Mouse (Mus musculus): Measurements from ENCODE around the gene Gm20388.
A peak's percentile ranks its signal among the peaks of the same experiment; 100 is the strongest.
"Not testable (repeated sequence)": the region's sequence is repeated elsewhere in the genome, so short reads cannot be mapped to it uniquely, and the experiment has no call there.

The Gm20388 gene

GRCm38 (mm10) chr8:123381711-123382110 is 3471.1 kb downstream of the Gm20388 start:
- no peak for DNase-seq (ENCODE audit: low spot score)

GRCm38 (mm10) chr8:123382516-123382915 is 3471.9 kb downstream of the Gm20388 start:
- DNase-seq (ENCODE audit: low spot score), result no peak

DNA sequence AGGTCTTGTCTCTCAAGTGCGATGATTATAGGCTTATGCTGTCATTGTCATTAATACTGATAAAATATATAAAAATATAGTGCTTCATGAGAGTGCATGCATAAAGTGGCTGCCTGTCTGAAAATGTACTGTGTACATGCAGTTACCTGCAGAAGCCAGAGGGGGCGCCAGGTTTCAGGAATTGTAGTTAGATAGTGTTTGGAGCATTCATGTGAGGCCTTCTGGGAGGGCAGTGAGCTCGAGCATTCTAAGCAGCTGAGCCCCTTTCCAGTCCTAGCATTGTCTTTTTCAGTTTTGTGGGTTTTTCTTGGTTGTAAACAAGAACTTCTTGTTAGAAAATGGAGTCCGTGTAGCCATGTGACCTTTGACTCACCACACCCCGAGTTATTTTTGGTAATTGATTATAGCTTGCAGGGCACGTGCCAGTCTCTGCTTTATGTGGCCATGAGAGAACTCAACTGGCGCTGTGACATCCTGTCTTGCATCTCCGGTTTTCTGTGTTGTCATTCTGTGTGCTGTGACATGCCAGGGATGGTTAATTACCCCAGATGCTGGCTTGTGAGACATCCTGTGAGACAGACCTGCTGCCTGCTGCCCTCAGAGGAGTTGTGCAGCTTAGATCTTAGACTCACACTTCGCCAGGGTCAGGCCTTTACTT is 3474.4 kb downstream of the Gm20388 start:
- no peak for DNase-seq (ENCODE audit: low spot score)

- no peak for DNase-seq (ENCODE audit: low spot score)
Measured at GRCm38 (mm10) chr8:123387041-123387440, 3476.4 kb downstream of the Gm20388 start.

- no peak for DNase-seq (ENCODE audit: low spot score)
Measured at GRCm38 (mm10) chr8:123387801-123388200, 3477.2 kb downstream of the Gm20388 start.

- no peak for DNase-seq (ENCODE audit: low spot score)
Measured at GRCm38 (mm10) chr8:123389026-123389425, 3478.4 kb downstream of the Gm20388 start.

DNA sequence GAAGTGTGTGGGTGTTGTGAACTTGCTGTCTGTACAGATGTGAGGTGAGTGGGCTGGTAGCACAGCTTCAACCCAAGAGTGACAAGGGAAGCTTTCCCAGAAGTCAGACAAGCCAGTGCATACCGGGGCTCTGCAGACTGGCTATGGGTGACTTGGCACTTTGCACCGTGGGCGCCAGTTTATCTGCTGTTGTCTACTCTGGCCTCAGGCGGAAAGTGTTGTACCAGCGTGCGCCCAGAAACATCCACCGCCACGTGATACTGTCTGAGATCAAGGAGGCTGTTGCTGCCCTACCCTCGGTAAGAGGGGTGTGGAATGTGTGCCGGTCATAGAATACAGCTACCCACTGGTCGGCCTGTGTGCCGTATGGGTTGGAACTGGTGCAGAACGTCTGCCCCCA is 3487.7 kb downstream of the Gm20388 start:
- no peak for DNase-seq (ENCODE audit: low spot score)

DNA sequence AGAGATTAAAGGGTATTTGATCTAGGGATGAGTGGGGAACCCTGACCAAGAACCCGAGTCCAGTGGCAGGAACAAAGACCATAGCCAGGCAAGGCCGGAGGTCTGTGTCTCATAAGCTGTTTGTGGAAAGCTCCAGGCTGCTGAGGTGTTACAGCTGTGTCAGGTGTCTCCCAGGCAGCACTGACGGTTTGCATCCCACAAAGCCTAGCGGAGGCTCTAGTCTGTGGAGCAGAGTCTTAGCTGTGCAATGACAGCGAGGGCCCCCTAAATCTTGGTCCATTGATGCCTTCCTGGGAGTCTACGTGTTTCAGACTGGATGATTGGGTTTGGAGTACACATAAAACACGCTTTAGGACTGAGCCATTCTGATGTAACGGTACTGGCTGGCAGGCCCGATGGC is 3491.3 kb downstream of the Gm20388 start:
- DNase-seq (ENCODE audit: low spot score), result no peak

GRCm38 (mm10) chr8:123402730-123403326 is 3492.2 kb downstream of the Gm20388 start:
- no peak for DNase-seq (ENCODE audit: low spot score)

DNA sequence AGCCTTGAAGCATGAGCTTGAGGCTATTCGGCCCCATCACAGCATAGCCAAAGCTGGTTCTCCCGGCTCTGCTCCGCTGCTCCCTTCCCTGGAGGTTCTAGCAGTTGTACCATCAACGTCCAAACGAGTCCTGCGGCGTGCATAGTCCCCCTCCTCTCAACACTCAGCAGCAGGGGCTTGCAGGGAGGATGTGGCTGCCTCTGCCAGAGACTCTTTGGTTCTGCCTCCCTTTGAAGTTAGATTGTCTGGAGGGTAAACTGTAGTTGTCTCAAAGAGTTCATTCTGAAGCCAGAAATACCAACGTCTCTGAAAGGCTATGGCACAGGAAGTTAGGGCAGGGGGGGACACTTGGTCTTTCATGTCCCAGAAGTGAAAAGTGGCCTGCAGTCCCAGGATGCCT is 3493.9 kb downstream of the Gm20388 start:
- no peak for DNase-seq (ENCODE audit: low spot score)

DNA sequence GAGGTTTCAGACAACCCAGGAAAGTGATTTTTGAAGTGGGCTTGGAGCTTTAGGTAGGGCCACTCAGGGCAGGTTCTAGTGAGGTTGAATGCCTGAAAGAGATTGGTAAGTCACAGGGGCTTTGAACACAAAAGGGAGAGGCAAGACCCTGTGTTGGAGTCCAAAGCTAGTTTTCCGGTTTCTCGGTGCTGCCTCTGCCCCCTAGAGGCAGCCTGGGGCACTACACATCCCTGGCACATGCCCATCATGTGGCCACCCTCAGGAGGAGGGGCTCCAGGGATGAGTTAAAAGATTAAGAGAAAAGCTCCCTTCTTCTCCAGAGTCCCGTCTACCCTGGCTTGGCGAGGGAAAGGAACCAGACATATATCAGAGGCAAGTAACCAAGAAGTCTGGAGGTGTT is 3496.1 kb downstream of the Gm20388 start, which contains the start of gene Mc1r:
Mc1r (plus strand) TSS at position 322 of the 400 bp plus-strand sequence.
- DNase-seq (ENCODE audit: low spot score), result peak; percentile 75

GRCm38 (mm10) chr8:123407612-123408011 is 3497.0 kb downstream of the Gm20388 start:
- no peak for DNase-seq (ENCODE audit: low spot score)

DNA sequence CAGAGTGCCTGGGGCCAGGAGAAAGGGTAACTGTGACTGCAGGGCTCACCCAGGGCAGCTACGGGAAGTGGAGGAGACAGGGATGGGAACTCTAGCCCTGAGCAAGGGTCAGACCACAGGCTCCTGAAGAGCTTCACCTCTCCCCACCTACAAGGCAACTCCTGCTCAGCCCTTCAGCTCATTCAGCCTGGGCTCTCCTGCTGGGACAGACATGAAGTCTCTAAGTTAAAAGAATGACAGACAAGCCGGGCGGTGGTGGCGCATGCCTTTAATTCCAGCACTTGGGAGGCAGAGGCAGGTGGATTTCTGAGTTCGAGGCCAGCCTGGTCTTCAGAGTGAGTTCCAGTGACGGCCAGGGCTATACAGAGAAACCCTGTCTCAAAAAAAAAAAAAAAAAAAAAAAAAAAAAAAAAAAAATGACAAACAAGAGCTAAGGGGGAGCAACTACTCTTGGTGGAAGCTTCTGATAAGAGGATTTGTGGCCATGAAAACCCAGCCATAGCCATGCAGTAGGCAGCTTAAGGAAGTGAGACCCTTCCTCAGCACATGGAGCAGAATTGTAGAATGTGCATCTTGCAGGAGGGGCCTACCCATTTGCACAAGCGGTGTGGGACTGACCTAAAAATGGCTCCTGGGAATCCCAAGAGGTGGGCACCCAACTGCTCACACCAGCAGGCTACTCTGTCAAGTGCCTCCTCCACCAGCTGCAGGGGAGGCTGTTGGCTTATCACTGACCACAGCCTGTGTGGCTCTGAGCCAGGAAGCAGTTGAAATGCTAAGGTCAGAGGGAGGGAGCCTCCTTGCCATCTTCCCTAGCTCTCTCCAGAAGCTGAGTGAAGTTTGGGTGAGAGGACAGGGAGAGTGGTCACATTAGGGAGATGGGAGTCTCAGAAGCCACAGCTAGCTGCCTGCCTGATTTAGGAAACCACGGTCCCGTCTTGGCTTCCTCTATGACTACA is 3498.2 kb downstream of the Gm20388 start:
- no peak for DNase-seq (ENCODE audit: low spot score)

GRCm38 (mm10) chr8:123410049-123410587 is 3499.5 kb downstream of the Gm20388 start:
- DNase-seq (ENCODE audit: low spot score), result peak; percentile 46

- no peak for DNase-seq (ENCODE audit: low spot score)
Measured at GRCm38 (mm10) chr8:123410788-123411187, 3500.1 kb downstream of the Gm20388 start.

DNA sequence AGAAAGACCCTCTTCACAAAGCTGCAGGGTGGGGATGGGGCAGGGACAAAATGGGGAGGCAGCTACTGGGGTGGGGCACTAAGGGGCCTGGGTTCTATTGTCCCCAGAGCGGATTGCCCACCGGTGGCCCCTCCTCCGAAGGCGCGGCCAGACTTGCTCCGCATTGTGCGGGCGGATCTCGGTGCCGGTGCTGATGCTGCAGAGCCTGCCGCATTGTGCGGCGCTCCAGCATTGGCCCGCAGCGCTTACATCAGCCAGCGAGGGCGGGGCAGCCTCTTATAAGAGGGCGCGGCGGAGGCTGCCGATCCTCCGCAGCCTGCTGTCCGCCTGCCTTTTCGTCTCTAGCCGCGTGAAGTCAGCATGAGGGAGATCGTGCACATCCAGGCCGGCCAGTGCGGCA is 3500.6 kb downstream of the Gm20388 start, which contains the start of gene Tubb3:
Tubb3 (plus strand) TSS at position 179 of the 400 bp plus-strand sequence.
- DNase-seq (ENCODE audit: low spot score), result peak; percentile 92

- DNase-seq (ENCODE audit: low spot score), result no peak
Measured at GRCm38 (mm10) chr8:123411781-123412327, 3501.2 kb downstream of the Gm20388 start.

- DNase-seq (ENCODE audit: low spot score), result peak; percentile 70
Measured at GRCm38 (mm10) chr8:123412560-123413170, 3502.0 kb downstream of the Gm20388 start.

DNA sequence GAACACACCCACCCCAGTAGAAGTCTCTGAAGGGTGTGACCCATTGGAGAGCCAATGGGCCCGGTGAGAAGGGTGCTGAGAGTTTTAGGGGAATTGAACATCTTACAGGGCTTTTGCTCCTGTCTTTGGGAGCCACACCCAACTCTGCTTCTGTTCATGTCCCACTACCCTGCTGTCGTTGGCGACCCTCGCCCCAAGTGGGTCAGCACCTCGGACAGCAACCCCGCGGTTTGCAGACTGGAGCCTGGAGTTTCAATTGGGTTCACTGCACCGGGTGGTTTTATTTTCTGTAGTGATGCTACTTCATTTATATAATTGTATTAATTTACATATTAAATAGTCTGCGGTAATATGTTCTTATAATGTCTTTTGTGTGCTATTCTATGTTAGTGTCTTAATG is 3503.6 kb downstream of the Gm20388 start:
- peak; percentile 71 for DNase-seq (ENCODE audit: low spot score)

- not testable (repeated sequence) for DNase-seq (ENCODE audit: low spot score)
Measured at GRCm38 (mm10) chr8:123414997-123415696, 3504.5 kb downstream of the Gm20388 start.
